Mouse (Mus musculus): ENCODE results near the gene Ubp1. TPM values are rescaled to one million over a fixed set of nuclear protein-coding genes. Genes with fewer than 3 reads are reported as not detected.

Gene Ubp1
- polyA plus RNA-seq, 1 experiment from 2014 or later, result 23.7 TPM

GRCm38 (mm10) chr9:114015724-114016123, 85.0 kb downstream of the Ubp1 start:
- Histone ChIP-seq H3K27ac (no peak overlapping the region), H3K4me1 (replicated peaks; ENCODE audit: insufficient read depth, low read length) (no peaks in the 10 kb centered on the region), H3K27me3 (ENCODE audit: insufficient read depth, low read length) (no peaks in the 10 kb centered on the region), H3K9me3 (replicated peaks; ENCODE audit: low read length) (no peaks in the 10 kb centered on the region), H3K4me2 (ENCODE audit: low read length) (no peak overlapping the region), H3K36me3 (ENCODE audit: insufficient read depth, low read length) (no peaks in the 10 kb centered on the region), H3K9ac (ENCODE audit: low read depth, low read length) (no peak overlapping the region), H3K4me3 (replicated peaks; ENCODE audit: low read depth, low read length) (no peak overlapping the region)
- ATAC-seq (replicated peaks; ENCODE audit: low FRiP score, low read depth), result no peak
- 96% methylated on average over 4 of the region's 4 CpGs for WGBS
- DNase-seq (ENCODE audit: low spot score), result no peak
- TF ChIP-seq CTCF (IDR thresholded peaks at IDR 0.05; ENCODE audit: low read depth), result 0 out of 2 replicates have a peak, but pooled peaks have one; percentile 28

- no peaks in the 10 kb centered on the region for H3K27me3 ChIP-seq (ENCODE audit: insufficient read depth, low read length)
- no peaks in the 10 kb centered on the region for H3K36me3 ChIP-seq (ENCODE audit: insufficient read depth, low read length)
- H3K9ac ChIP-seq (ENCODE audit: low read depth, low read length), result no peak overlapping the region
- DNase-seq (ENCODE audit: low spot score) (no peak), ATAC-seq (replicated peaks; ENCODE audit: low FRiP score, low read depth) (no peak)
- H3K4me3 ChIP-seq (replicated peaks; ENCODE audit: low read depth, low read length), result no peak overlapping the region
- no peaks in the 10 kb centered on the region for H3K9me3 ChIP-seq (replicated peaks; ENCODE audit: low read length)
- H3K4me1 ChIP-seq (replicated peaks; ENCODE audit: insufficient read depth, low read length), result no peaks in the 10 kb centered on the region
- no peak for TF ChIP-seq CTCF (IDR thresholded peaks at IDR 0.05; ENCODE audit: low read depth)
- H3K27ac ChIP-seq, result no peak overlapping the region
- H3K4me2 ChIP-seq (ENCODE audit: low read length), result no peak overlapping the region
- WGBS, result 66% methylated on average over 4 of the region's 4 CpGs
Measured at GRCm38 (mm10) chr9:114016402-114016801, 85.7 kb downstream of the Ubp1 start.

- Histone ChIP-seq H3K4me3 (replicated peaks; ENCODE audit: low read depth, low read length) (no peak overlapping the region), H3K27me3 (ENCODE audit: insufficient read depth, low read length) (no peaks in the 10 kb centered on the region), H3K4me1 (replicated peaks; ENCODE audit: insufficient read depth, low read length) (no peaks in the 10 kb centered on the region), H3K9ac (ENCODE audit: low read depth, low read length) (no peak overlapping the region), H3K9me3 (replicated peaks; ENCODE audit: low read length) (no peaks in the 10 kb centered on the region), H3K36me3 (ENCODE audit: insufficient read depth, low read length) (no peaks in the 10 kb centered on the region), H3K4me2 (ENCODE audit: low read length) (no peak overlapping the region), H3K27ac (no peak overlapping the region)
- no peak for TF ChIP-seq CTCF (IDR thresholded peaks at IDR 0.05; ENCODE audit: low read depth)
- WGBS, result 85% methylated on average over 7 of the region's 7 CpGs
- ATAC-seq (replicated peaks; ENCODE audit: low FRiP score, low read depth), result no peak
- no peak for DNase-seq (ENCODE audit: low spot score)
Measured at GRCm38 (mm10) chr9:114019012-114019762, 88.5 kb downstream of the Ubp1 start.

DNA sequence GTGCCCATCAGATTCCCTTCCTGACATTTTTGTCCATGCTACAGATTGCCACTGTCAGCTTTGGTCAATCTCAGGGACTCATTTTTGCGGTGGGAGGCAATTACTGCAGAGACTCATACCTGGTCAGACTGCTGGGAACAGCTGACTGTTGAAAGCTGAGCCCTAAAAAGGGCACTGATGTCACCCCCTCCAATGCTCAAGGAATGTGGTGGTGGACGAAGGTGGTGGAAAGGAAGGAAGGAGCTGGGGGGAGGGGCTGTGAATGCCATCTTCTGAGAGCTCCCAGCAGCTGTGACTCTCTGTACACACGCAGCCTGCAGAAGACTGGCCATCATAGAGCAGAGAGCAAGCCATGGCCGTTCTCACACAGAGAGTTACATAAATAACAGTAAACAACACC, 91.4 kb downstream of the Ubp1 start:
- 40% methylated on average over 4 of the region's 4 CpGs for WGBS
- Histone ChIP-seq H3K4me1 (replicated peaks; ENCODE audit: insufficient read depth, low read length) (peaks cover 4% of the 10 kb centered on the region; the same call in 1 of the 2 replicates), H3K9me3 (replicated peaks; ENCODE audit: low read length) (no peaks in the 10 kb centered on the region), H3K36me3 (ENCODE audit: insufficient read depth, low read length) (no peaks in the 10 kb centered on the region), H3K27me3 (ENCODE audit: insufficient read depth, low read length) (no peaks in the 10 kb centered on the region), H3K4me2 (ENCODE audit: low read length) (no peak overlapping the region), H3K4me3 (replicated peaks; ENCODE audit: low read depth, low read length) (no peak overlapping the region), H3K27ac (no peak overlapping the region), H3K9ac (ENCODE audit: low read depth, low read length) (no peak overlapping the region)
- DNase-seq (ENCODE audit: low spot score), result no peak
- no peak for ATAC-seq (replicated peaks; ENCODE audit: low FRiP score, low read depth)
- no peak for TF ChIP-seq CTCF (IDR thresholded peaks at IDR 0.05; ENCODE audit: low read depth)

DNA sequence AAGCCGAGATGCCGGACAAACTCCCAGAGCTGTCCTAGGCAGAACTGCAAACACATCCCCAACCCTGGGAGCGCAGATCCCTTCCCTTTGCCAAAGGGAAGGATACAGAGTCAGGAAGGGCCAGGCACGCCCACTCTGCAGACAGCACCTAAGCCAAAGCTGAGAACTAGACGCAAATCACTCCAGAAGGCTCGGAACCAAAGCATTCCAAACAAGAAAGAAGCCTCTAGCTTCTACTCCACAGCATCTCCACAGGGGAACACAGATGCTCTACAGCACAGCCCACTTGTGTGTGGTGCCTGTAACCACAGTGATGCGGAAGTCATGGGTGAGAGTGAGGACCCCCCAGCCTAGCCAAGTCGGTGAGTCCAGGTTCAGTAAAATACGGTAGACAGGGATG, 94.4 kb downstream of the Ubp1 start:
- DNase-seq (ENCODE audit: low spot score), result no peak
- Histone ChIP-seq H3K4me3 (replicated peaks; ENCODE audit: low read depth, low read length) (no peak overlapping the region), H3K4me2 (ENCODE audit: low read length) (peak overlapping the region; percentile 14; the same call in 1 of the 2 replicates), H3K9ac (ENCODE audit: low read depth, low read length) (no peak overlapping the region), H3K36me3 (ENCODE audit: insufficient read depth, low read length) (no peaks in the 10 kb centered on the region), H3K9me3 (replicated peaks; ENCODE audit: low read length) (no peaks in the 10 kb centered on the region), H3K27me3 (ENCODE audit: insufficient read depth, low read length) (no peaks in the 10 kb centered on the region), H3K4me1 (replicated peaks; ENCODE audit: insufficient read depth, low read length) (peaks cover 4% of the 10 kb centered on the region; the same call in 1 of the 2 replicates), H3K27ac (no peak overlapping the region)
- 32% methylated on average over 9 of the region's 9 CpGs for WGBS
- no peak for TF ChIP-seq CTCF (IDR thresholded peaks at IDR 0.05; ENCODE audit: low read depth)
- ATAC-seq (replicated peaks; ENCODE audit: low FRiP score, low read depth), result no peak

DNA sequence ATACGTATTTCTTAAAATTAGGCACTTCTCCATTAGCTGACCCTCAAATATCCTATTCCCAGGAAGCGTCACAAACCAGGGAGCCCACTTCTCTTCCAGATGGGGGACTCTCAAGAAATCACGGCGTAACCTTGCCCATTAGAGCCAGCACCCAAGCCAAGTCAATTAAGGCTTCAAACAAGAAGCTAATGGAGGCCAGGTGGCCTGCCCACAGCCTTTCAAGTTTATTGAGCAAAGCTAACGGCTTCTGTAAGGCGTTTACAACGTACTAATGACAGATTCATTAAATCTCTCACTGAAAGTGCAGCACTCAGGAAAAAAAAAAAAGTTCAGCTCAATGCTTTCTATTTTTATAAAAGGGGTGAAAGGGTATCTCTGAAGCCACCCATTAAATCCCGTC, 95.1 kb downstream of the Ubp1 start:
- peaks cover 4% of the 10 kb centered on the region; the same call in 1 of the 2 replicates for H3K4me1 ChIP-seq (replicated peaks; ENCODE audit: insufficient read depth, low read length)
- no peak overlapping the region for H3K27ac ChIP-seq
- H3K9ac ChIP-seq (ENCODE audit: low read depth, low read length), result no peak overlapping the region
- H3K36me3 ChIP-seq (ENCODE audit: insufficient read depth, low read length), result no peaks in the 10 kb centered on the region
- ATAC-seq (replicated peaks; ENCODE audit: low FRiP score, low read depth) (no peak), DNase-seq (ENCODE audit: low spot score) (peak; percentile 2)
- peak overlapping the region; percentile 47 for H3K4me3 ChIP-seq (replicated peaks; ENCODE audit: low read depth, low read length)
- peak overlapping the region; percentile 76 for H3K4me2 ChIP-seq (ENCODE audit: low read length)
- TF ChIP-seq CTCF (IDR thresholded peaks at IDR 0.05; ENCODE audit: low read depth), result no peak
- no peaks in the 10 kb centered on the region for H3K9me3 ChIP-seq (replicated peaks; ENCODE audit: low read length)
- no peaks in the 10 kb centered on the region for H3K27me3 ChIP-seq (ENCODE audit: insufficient read depth, low read length)
- WGBS, result 5% methylated on average over 8 of the region's 8 CpGs
